Mouse (Mus musculus) brain, embryonic 14.5 days (tissue): ENCODE measurements around the gene Cwf19l1.
A peak's percentile ranks its signal among the peaks of the same experiment; 100 is the strongest.

ENCODE experiments used
- CTCF ChIP-seq: fragments of 200-500 bp; IDR thresholded peaks from 2 replicates; pipeline ENCODE4 v1.5.1; 2012; ENCODE audit warnings: inconsistent platforms, mild to moderate bottlenecking, moderate library complexity, borderline replicate concordance; ENCODE audit not compliant: insufficient read depth, insufficient read length; ENCODE audit errors: extremely low read depth
- POLR2A ChIP-seq: fragments of 200-500 bp; IDR thresholded peaks from 2 replicates; pipeline ENCODE4 v1.6.1; 2012; ENCODE audit warnings: mild to moderate bottlenecking, inconsistent platforms, borderline replicate concordance; ENCODE audit not compliant: poor library complexity, insufficient read depth, insufficient read length, severe bottlenecking; ENCODE audit errors: extremely low read depth

- TF ChIP-seq CTCF = no peak
- peak; percentile 97 for TF ChIP-seq POLR2A
Measured at GRCm38 (mm10) chr19:44106831-44107660, 28.6 kb downstream of the Cwf19l1 start, which contains the start of gene Chuk.
